Mouse (Mus musculus) forebrain, embryonic 12.5 days (tissue): ENCODE measurements at regions not wholly inside any gene's neighbourhood (a gene's known extent, or its start where the extent isn't known, plus 50 kb on each side); places are given as distances from the start of the nearest gene placed in this dataset.
A peak's percentile ranks its signal among the peaks of the same experiment; 100 is the strongest.

ENCODE experiments used
- ATAC-seq: fragments of 200-750 bp; cut with Nextera tagmentation; 2 replicates; pipeline ENCODE4 v1.8.0; 2017; ENCODE audit warnings: moderate TSS enrichment; ENCODE audit not compliant: low FRiP score
- H3K27ac ChIP-seq: fragments of 300-500 bp; sonication (generic); 2 replicates; pipeline ENCODE4 v1.5.1; 2016; ENCODE audit warnings: mild to moderate bottlenecking
- H3K27me3 ChIP-seq: fragments of 300-500 bp; sonication (generic); 2 replicates; pipeline ENCODE4 v1.6.1; 2016; ENCODE audit warnings: mild to moderate bottlenecking
- H3K36me3 ChIP-seq: fragments of 300-500 bp; sonication (generic); replicated peaks from 2 replicates; pipeline ENCODE4 v1.6.1; 2016; ENCODE audit warnings: mild to moderate bottlenecking
- H3K4me1 ChIP-seq: fragments of 300-500 bp; sonication (generic); 2 replicates; pipeline ENCODE4 v1.6.1; 2016
- H3K4me2 ChIP-seq: fragments of 300-500 bp; sonication (generic); 2 replicates; pipeline ENCODE4 v1.6.1; 2016; ENCODE audit warnings: mild to moderate bottlenecking, moderate library complexity
- H3K4me3 ChIP-seq: fragments of 300-500 bp; sonication (generic); replicated peaks from 2 replicates; pipeline ENCODE4 v1.5.1; 2016; ENCODE audit warnings: mild to moderate bottlenecking
- H3K9ac ChIP-seq: fragments of 300-500 bp; sonication (generic); 2 replicates; pipeline ENCODE4 v1.6.1; 2016; ENCODE audit warnings: mild to moderate bottlenecking
- H3K9me3 ChIP-seq: fragments of 300-500 bp; sonication (generic); 2 replicates; pipeline ENCODE4 v1.6.1; 2016
- WGBS: fragments of 180-500 bp; shearing (Covaris S2); methylation state at CpG from one replicate; pipeline ENCODE4 v1.1.7; 2016; 5-methylcytosine and 5-hydroxymethylcytosine counted together

DNA sequence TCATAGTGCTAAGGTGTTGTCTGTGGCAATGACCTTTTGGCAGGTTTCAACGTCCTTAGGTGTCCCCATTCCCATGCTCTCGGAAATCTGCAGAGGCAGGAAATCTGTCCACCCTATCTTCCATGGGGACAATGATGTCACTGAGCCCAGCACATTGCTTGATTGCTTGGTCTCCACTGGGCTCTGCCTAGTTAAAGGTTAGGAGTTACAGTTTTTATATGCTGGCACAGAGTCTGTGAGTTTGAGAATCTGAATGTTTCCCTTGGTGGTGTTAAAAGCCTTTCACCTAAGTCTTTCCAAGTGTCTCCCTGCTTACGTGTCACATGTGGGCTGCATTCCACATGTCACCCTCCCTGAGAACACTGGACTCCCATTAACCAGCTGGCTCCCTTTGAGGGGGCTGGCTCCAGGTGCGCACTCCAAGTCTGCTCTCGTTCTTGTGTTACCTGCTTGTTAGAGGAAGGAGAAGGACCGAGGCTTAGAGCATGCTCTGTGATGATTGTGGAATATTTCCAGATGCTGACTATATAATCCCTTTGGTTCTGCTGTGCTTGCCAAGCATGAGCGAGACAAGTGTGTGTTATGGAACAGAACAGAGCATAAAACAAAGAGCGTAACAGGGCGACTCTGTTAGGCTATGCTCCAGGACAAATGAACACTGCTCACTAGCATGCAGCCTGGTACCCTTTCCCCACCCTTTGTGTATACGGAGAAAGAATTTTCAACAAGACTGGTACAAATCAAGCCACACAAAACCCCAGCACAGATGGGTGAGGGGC lies 284.6 kb upstream of the Auts2 start:
- no peak overlapping the region for H3K4me3 ChIP-seq
- H3K4me2 ChIP-seq = no peak overlapping the region
- H3K9me3 ChIP-seq = no peaks in the 10 kb centered on the region
- H3K9ac ChIP-seq = no peak overlapping the region
- H3K27ac ChIP-seq = 0 out of 2 replicates have a peak overlapping the region, but pooled peaks have one; percentile 5
- no peaks in the 10 kb centered on the region for H3K27me3 ChIP-seq
- WGBS = 84% methylated on average over 10 of the region's 10 CpGs
- ATAC-seq = no peak
- no peaks in the 10 kb centered on the region for H3K4me1 ChIP-seq
- no peaks in the 10 kb centered on the region for H3K36me3 ChIP-seq

DNA sequence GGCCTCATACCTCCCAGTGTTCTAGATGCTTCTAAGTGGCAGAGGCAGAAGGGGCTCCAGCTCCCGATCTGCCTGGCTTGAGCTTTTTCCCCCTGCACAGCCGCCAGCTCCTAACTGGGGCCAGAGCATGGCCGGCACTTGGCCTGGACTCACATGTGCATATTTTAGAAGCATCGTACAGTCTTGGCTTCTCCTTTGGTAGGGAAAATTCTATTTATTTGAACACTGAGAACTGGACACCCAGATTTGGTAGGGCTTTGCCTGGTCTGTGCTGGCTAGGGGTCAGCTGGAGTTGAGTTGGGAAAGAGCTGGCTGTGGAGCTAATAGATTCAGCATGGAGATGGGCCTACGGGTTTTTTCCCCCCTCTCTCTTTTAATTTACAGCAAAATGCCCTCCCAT lies 282.9 kb upstream of the Auts2 start:
- WGBS = 91% methylated on average over 5 of the region's 5 CpGs
- Histone ChIP-seq H3K4me1 (no peaks in the 10 kb centered on the region), H3K36me3 (no peaks in the 10 kb centered on the region), H3K9me3 (no peaks in the 10 kb centered on the region), H3K27me3 (no peaks in the 10 kb centered on the region), H3K4me2 (no peak overlapping the region), H3K4me3 (no peak overlapping the region), H3K27ac (no peak overlapping the region), H3K9ac (no peak overlapping the region)
- no peak for ATAC-seq

GRCm38 (mm10) chr5:132817665-132818064 lies 274.5 kb upstream of the Auts2 start:
- H3K9me3 ChIP-seq = no peaks in the 10 kb centered on the region
- H3K36me3 ChIP-seq = no peaks in the 10 kb centered on the region
- no peak overlapping the region for H3K27ac ChIP-seq
- no peak overlapping the region for H3K4me2 ChIP-seq
- ATAC-seq = no peak
- no peaks in the 10 kb centered on the region for H3K4me1 ChIP-seq
- H3K27me3 ChIP-seq = no peaks in the 10 kb centered on the region
- H3K9ac ChIP-seq = no peak overlapping the region
- WGBS = 88% methylated on average over 9 of the region's 9 CpGs
- no peak overlapping the region for H3K4me3 ChIP-seq

GRCm38 (mm10) chr5:132809181-132809580 lies 266.0 kb upstream of the Auts2 start:
- Histone ChIP-seq H3K36me3 (no peaks in the 10 kb centered on the region), H3K9me3 (peaks cover 3% of the 10 kb centered on the region; the same call in 1 of the 2 replicates), H3K27ac (no peak overlapping the region), H3K4me2 (no peak overlapping the region), H3K4me3 (no peak overlapping the region), H3K27me3 (no peaks in the 10 kb centered on the region), H3K4me1 (no peaks in the 10 kb centered on the region), H3K9ac (no peak overlapping the region)
- 74% methylated on average over 4 of the region's 4 CpGs for WGBS
- no peak for ATAC-seq

- WGBS = 75% methylated on average over 1 of the region's 1 CpGs
- H3K27ac ChIP-seq = no peak overlapping the region
- no peak overlapping the region for H3K4me3 ChIP-seq
- H3K27me3 ChIP-seq = no peaks in the 10 kb centered on the region
- ATAC-seq = no peak
- 0 out of 2 replicates have a peak, but pooled peaks cover 4% of the 10 kb centered on the region for H3K9me3 ChIP-seq
- H3K4me1 ChIP-seq = no peaks in the 10 kb centered on the region
- no peak overlapping the region for H3K4me2 ChIP-seq
- no peaks in the 10 kb centered on the region for H3K36me3 ChIP-seq
- H3K9ac ChIP-seq = no peak overlapping the region
Observed at GRCm38 (mm10) chr5:132796061-132796460, 252.9 kb upstream of the Auts2 start.

DNA sequence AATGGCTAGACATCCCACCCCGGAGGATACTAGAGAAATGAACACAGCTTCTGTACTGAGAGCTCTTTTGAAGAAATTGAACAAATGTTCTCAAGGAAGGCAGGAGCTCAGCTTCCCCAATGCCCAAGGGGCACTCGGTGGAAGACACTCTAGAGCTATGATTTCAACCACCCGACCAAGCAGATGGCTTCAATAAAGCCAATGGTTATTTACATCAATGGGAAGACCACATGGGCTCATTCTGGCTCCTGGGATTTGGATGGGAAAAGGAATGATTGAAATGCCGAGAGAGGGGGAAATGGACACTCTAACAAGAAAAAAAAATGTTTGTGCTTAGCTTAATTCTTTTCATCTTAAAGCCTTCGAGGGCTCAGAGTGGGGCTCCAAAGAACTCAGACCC lies 249.3 kb upstream of the Auts2 start:
- H3K4me3 ChIP-seq = no peak overlapping the region
- H3K27ac ChIP-seq = no peak overlapping the region
- H3K4me1 ChIP-seq = no peaks in the 10 kb centered on the region
- no peaks in the 10 kb centered on the region for H3K36me3 ChIP-seq
- 74% methylated on average over 5 of the region's 5 CpGs for WGBS
- H3K27me3 ChIP-seq = no peaks in the 10 kb centered on the region
- no peak overlapping the region for H3K4me2 ChIP-seq
- no peak overlapping the region for H3K9ac ChIP-seq
- ATAC-seq = no peak
- no peaks in the 10 kb centered on the region for H3K9me3 ChIP-seq

DNA sequence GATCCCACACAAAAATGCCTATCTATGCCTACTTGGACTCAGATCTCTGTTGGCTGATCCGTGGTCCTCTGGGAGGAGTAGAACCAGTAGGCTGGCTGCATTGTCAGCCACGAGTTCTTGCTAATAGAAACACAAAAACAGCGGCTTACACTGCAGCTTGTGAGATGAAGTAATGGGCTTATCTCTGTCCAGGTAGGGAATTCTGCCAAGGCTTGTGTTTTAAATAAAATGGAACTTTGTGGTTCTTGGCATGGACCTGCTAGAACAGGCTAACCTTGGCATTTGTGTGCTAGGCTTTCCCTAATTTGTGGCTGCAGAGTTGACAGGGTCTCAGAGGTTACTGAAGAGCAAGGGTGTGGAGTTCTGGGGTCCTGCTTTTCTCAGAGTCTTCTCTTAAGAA lies 242.1 kb upstream of the Auts2 start:
- no peak for ATAC-seq

GRCm38 (mm10) chr5:132784791-132785190 lies 241.6 kb upstream of the Auts2 start:
- Histone ChIP-seq H3K27me3 (no peaks in the 10 kb centered on the region), H3K4me1 (no peaks in the 10 kb centered on the region; the same call in 1 of the 2 replicates), H3K27ac (no peak overlapping the region), H3K9ac (no peak overlapping the region), H3K9me3 (no peaks in the 10 kb centered on the region), H3K4me2 (no peak overlapping the region), H3K36me3 (no peaks in the 10 kb centered on the region), H3K4me3 (no peak overlapping the region)
- no peak for ATAC-seq
- WGBS = 84% methylated on average over 4 of the region's 4 CpGs

More for the DNA sequence above, 242.1 kb upstream of the Auts2 start:
- Histone ChIP-seq H3K9ac (no peak overlapping the region), H3K4me3 (no peak overlapping the region), H3K4me1 (no peaks in the 10 kb centered on the region; the same call in 1 of the 2 replicates), H3K27me3 (no peaks in the 10 kb centered on the region), H3K9me3 (no peaks in the 10 kb centered on the region), H3K36me3 (no peaks in the 10 kb centered on the region), H3K4me2 (no peak overlapping the region), H3K27ac (no peak overlapping the region)
- 72% methylated on average over 3 of the region's 3 CpGs for WGBS

- no peaks in the 10 kb centered on the region for H3K36me3 ChIP-seq
- 77% methylated on average over 1 of the region's 1 CpGs for WGBS
- H3K4me1 ChIP-seq = no peaks in the 10 kb centered on the region
- no peaks in the 10 kb centered on the region for H3K27me3 ChIP-seq
- no peak overlapping the region for H3K4me3 ChIP-seq
- H3K9me3 ChIP-seq = no peaks in the 10 kb centered on the region
- H3K4me2 ChIP-seq = no peak overlapping the region
- no peak overlapping the region for H3K27ac ChIP-seq
- ATAC-seq = no peak
- no peak overlapping the region for H3K9ac ChIP-seq
Observed at GRCm38 (mm10) chr5:132774141-132774680, 231.1 kb upstream of the Auts2 start.

- WGBS = 78% methylated on average over 4 of the region's 4 CpGs
- ATAC-seq = no peak
- Histone ChIP-seq H3K27me3 (no peaks in the 10 kb centered on the region), H3K4me1 (no peaks in the 10 kb centered on the region), H3K9ac (no peak overlapping the region), H3K27ac (no peak overlapping the region), H3K4me3 (no peak overlapping the region), H3K36me3 (no peaks in the 10 kb centered on the region), H3K9me3 (no peaks in the 10 kb centered on the region), H3K4me2 (no peak overlapping the region)
Observed at GRCm38 (mm10) chr5:132760396-132760795, 217.3 kb upstream of the Auts2 start.

DNA sequence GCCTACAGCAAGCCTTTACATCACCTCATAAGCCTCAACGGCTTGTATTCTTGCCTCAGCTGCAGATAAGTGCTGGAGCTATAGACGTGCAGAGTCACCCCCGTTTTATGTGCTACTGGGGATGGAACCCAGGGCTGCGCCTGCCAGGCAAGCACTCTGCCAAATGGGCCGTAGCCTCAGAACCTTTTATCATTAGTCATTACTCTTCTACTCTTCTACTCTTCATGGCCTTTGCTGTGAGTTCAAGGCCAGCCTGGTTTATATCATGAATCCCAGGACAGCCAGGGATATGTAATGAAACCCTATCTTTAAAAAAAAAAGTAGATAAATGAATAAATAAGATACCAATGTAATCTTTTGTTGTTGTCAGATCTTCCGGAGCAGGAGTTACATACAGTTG lies 216.6 kb upstream of the Auts2 start:
- no peaks in the 10 kb centered on the region for H3K27me3 ChIP-seq
- no peak overlapping the region for H3K4me2 ChIP-seq
- no peaks in the 10 kb centered on the region for H3K36me3 ChIP-seq
- no peaks in the 10 kb centered on the region for H3K9me3 ChIP-seq
- H3K27ac ChIP-seq = no peak overlapping the region
- 92% methylated on average over 6 of the region's 6 CpGs for WGBS
- no peak for ATAC-seq
- H3K4me1 ChIP-seq = no peaks in the 10 kb centered on the region
- no peak overlapping the region for H3K4me3 ChIP-seq
- no peak overlapping the region for H3K9ac ChIP-seq

DNA sequence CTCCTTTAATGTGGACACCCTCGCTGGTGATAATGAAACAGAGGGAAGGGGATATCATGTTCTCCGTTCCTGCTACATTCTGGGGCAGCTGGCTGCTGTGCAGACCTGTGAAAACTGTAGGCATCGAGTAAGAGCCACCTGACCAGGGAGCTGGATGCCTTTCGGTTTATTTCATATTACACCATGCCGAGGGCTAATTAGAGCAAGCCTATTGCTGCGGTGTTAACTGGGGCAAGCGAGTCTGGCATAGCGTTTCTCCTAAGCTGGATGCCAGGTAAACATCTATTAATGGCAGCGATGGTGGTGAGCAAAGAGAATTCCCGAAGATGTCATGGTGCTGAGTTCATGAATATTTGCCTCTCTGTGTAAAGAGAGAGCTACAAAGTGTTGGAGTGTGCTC lies 215.8 kb upstream of the Auts2 start:
- Histone ChIP-seq H3K9ac (no peak overlapping the region), H3K4me3 (no peak overlapping the region), H3K4me2 (no peak overlapping the region), H3K27ac (no peak overlapping the region), H3K9me3 (no peaks in the 10 kb centered on the region), H3K27me3 (no peaks in the 10 kb centered on the region), H3K36me3 (no peaks in the 10 kb centered on the region), H3K4me1 (no peaks in the 10 kb centered on the region)
- WGBS = 81% methylated on average over 10 of the region's 10 CpGs
- ATAC-seq = no peak

DNA sequence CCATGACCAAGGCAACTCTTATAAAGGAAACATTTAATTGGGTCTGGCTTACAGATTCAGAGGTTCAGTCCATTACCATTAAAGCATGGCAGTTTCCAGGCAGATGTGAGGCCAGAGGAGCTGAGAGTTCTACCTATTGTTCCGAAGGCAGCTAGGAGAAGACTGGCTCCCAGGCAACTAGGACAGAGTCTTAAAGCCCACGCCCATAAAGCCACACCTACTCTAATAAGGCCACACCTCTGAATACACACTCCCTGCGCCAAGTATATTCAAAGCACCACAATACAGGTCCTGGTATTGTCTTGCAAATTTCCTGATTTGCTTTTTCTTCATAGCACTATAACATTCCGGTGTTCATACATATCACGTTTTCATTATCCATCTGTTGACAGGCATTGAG lies 194.8 kb upstream of the Auts2 start:
- no peak overlapping the region for H3K4me2 ChIP-seq
- no peak for ATAC-seq

More for the DNA sequence above, 194.8 kb upstream of the Auts2 start:
- Histone ChIP-seq H3K27me3 (no peaks in the 10 kb centered on the region), H3K4me3 (no peak overlapping the region), H3K9ac (no peak overlapping the region), H3K4me1 (no peaks in the 10 kb centered on the region), H3K36me3 (no peaks in the 10 kb centered on the region), H3K27ac (no peak overlapping the region), H3K9me3 (no peaks in the 10 kb centered on the region)
- 74% methylated on average over 5 of the region's 5 CpGs for WGBS
